Mouse (Mus musculus): Measurements from ENCODE around the gene Snx11. TPM values are rescaled to one million over a fixed set of nuclear protein-coding genes. Genes with fewer than 3 reads are reported as not detected.
"Not testable (repeated sequence)": the region's sequence is repeated elsewhere in the genome, so short reads cannot be mapped to it uniquely, and the experiment has no call there.

The Snx11 gene
- polyA plus RNA-seq, 1 experiment, result 4.0 TPM

- Histone ChIP-seq H3K4me3 (ENCODE audit: insufficient read depth, low read depth, low read length) (no peak overlapping the region), H3K4me1 (ENCODE audit: control insufficient read depth, insufficient read depth, insufficient read length, low read length) (peaks cover 4% of the 10 kb centered on the region; the same call in 1 of the 2 replicates), H3K27ac (replicated peaks; ENCODE audit: low read depth, low read length) (no peak overlapping the region)
Observed at GRCm38 (mm10) chr11:96780306-96780705, 2.9 kb upstream of the Snx11 start.

- not testable (repeated sequence) for H3K4me1 ChIP-seq (ENCODE audit: control insufficient read depth, insufficient read depth, insufficient read length, low read length)
- Histone ChIP-seq H3K27ac (replicated peaks; ENCODE audit: low read depth, low read length) (0 out of 2 replicates have a peak overlapping the region, but pooled peaks have one; percentile 29), H3K4me3 (ENCODE audit: insufficient read depth, low read depth, low read length) (peak overlapping the region; percentile 50; the same call in 1 of the 2 replicates)
Observed at GRCm38 (mm10) chr11:96778061-96778627, 785 bp upstream of the Snx11 start.

GRCm38 (mm10) chr11:96776068-96776467 is 1.3 kb downstream of the Snx11 start:
- peak overlapping the region; percentile 88 for H3K4me3 ChIP-seq (ENCODE audit: insufficient read depth, low read depth, low read length)

GRCm38 (mm10) chr11:96775665-96776064 is 1.7 kb downstream of the Snx11 start:
- Histone ChIP-seq H3K4me1 (ENCODE audit: control insufficient read depth, insufficient read depth, insufficient read length, low read length) (peaks cover 4% of the 10 kb centered on the region; the same call in 1 of the 2 replicates), H3K4me3 (ENCODE audit: insufficient read depth, low read depth, low read length) (peak overlapping the region; percentile 27), H3K27ac (replicated peaks; ENCODE audit: low read depth, low read length) (peak overlapping the region; percentile 93)

More at GRCm38 (mm10) chr11:96776068-96776467, 1.3 kb downstream of the Snx11 start:
- peak overlapping the region; percentile 93 for H3K27ac ChIP-seq (replicated peaks; ENCODE audit: low read depth, low read length)
- peaks cover 4% of the 10 kb centered on the region; the same call in 1 of the 2 replicates for H3K4me1 ChIP-seq (ENCODE audit: control insufficient read depth, insufficient read depth, insufficient read length, low read length)

- H3K4me1 ChIP-seq (ENCODE audit: control insufficient read depth, insufficient read depth, insufficient read length, low read length), result peaks cover 4% of the 10 kb centered on the region; the same call in 1 of the 2 replicates
- H3K27ac ChIP-seq (replicated peaks; ENCODE audit: low read depth, low read length), result peak overlapping the region; percentile 93
- H3K4me3 ChIP-seq (ENCODE audit: insufficient read depth, low read depth, low read length), result peak overlapping the region; percentile 34
Observed at GRCm38 (mm10) chr11:96775063-96775462, 2.3 kb downstream of the Snx11 start.

- Histone ChIP-seq H3K4me3 (ENCODE audit: insufficient read depth, low read depth, low read length) (peak overlapping the region; percentile 34), H3K27ac (replicated peaks; ENCODE audit: low read depth, low read length) (peak overlapping the region; percentile 93), H3K4me1 (ENCODE audit: control insufficient read depth, insufficient read depth, insufficient read length, low read length) (peaks cover 4% of the 10 kb centered on the region; the same call in 1 of the 2 replicates)
Observed at GRCm38 (mm10) chr11:96774536-96774935, 2.8 kb downstream of the Snx11 start.

GRCm38 (mm10) chr11:96772413-96772812 is 4.9 kb downstream of the Snx11 start:
- Histone ChIP-seq H3K4me3 (ENCODE audit: insufficient read depth, low read depth, low read length) (no peak overlapping the region), H3K4me1 (ENCODE audit: control insufficient read depth, insufficient read depth, insufficient read length, low read length) (peaks cover 4% of the 10 kb centered on the region; the same call in 1 of the 2 replicates), H3K27ac (replicated peaks; ENCODE audit: low read depth, low read length) (no peak overlapping the region)

GRCm38 (mm10) chr11:96771274-96771975 is 5.9 kb downstream of the Snx11 start:
- Histone ChIP-seq H3K27ac (replicated peaks; ENCODE audit: low read depth, low read length) (no peak overlapping the region), H3K4me3 (ENCODE audit: insufficient read depth, low read depth, low read length) (no peak overlapping the region), H3K4me1 (ENCODE audit: control insufficient read depth, insufficient read depth, insufficient read length, low read length) (peaks cover 2% of the 10 kb centered on the region; the same call in 1 of the 2 replicates)

GRCm38 (mm10) chr11:96768240-96768639 is 9.1 kb downstream of the Snx11 start:
- no peak overlapping the region for H3K4me3 ChIP-seq (ENCODE audit: insufficient read depth, low read depth, low read length)
- peaks cover 27% of the 10 kb centered on the region for H3K4me1 ChIP-seq (ENCODE audit: control insufficient read depth, insufficient read depth, insufficient read length, low read length)
- peak overlapping the region; percentile 6; the same call in 1 of the 2 replicates for H3K27ac ChIP-seq (replicated peaks; ENCODE audit: low read depth, low read length)

GRCm38 (mm10) chr11:96767096-96767495 is 10.3 kb downstream of the Snx11 start:
- H3K27ac ChIP-seq (replicated peaks; ENCODE audit: low read depth, low read length), result peak overlapping the region; percentile 99
- peaks cover 36% of the 10 kb centered on the region for H3K4me1 ChIP-seq (ENCODE audit: control insufficient read depth, insufficient read depth, insufficient read length, low read length)
- no peak overlapping the region for H3K4me3 ChIP-seq (ENCODE audit: insufficient read depth, low read depth, low read length)

- H3K27ac ChIP-seq (replicated peaks; ENCODE audit: low read depth, low read length), result peak overlapping the region; percentile 99
- H3K4me1 ChIP-seq (ENCODE audit: control insufficient read depth, insufficient read depth, insufficient read length, low read length), result peaks cover 38% of the 10 kb centered on the region
- no peak overlapping the region for H3K4me3 ChIP-seq (ENCODE audit: insufficient read depth, low read depth, low read length)
Observed at GRCm38 (mm10) chr11:96766555-96766954, 10.8 kb downstream of the Snx11 start.

- peaks cover 38% of the 10 kb centered on the region for H3K4me1 ChIP-seq (ENCODE audit: control insufficient read depth, insufficient read depth, insufficient read length, low read length)
- H3K4me3 ChIP-seq (ENCODE audit: insufficient read depth, low read depth, low read length), result no peak overlapping the region
- peak overlapping the region; percentile 99 for H3K27ac ChIP-seq (replicated peaks; ENCODE audit: low read depth, low read length)
Observed at GRCm38 (mm10) chr11:96765645-96766044, 11.7 kb downstream of the Snx11 start.

- H3K4me3 ChIP-seq (ENCODE audit: insufficient read depth, low read depth, low read length), result no peak overlapping the region; the same call in 1 of the 2 replicates
- peaks cover 38% of the 10 kb centered on the region for H3K4me1 ChIP-seq (ENCODE audit: control insufficient read depth, insufficient read depth, insufficient read length, low read length)
- peak overlapping the region; percentile 97 for H3K27ac ChIP-seq (replicated peaks; ENCODE audit: low read depth, low read length)
Observed at GRCm38 (mm10) chr11:96764511-96765350, 12.6 kb downstream of the Snx11 start.

GRCm38 (mm10) chr11:96762742-96763470 is 14.5 kb downstream of the Snx11 start:
- Histone ChIP-seq H3K4me1 (ENCODE audit: control insufficient read depth, insufficient read depth, insufficient read length, low read length) (peaks cover 38% of the 10 kb centered on the region), H3K4me3 (ENCODE audit: insufficient read depth, low read depth, low read length) (no peak overlapping the region), H3K27ac (replicated peaks; ENCODE audit: low read depth, low read length) (peak overlapping the region; percentile 53)
